Mouse (Mus musculus) intestine, postnatal 0 days (tissue): Measurements from ENCODE around the gene Rpn2. TPM values are rescaled to one million over a fixed set of nuclear protein-coding genes. Genes with fewer than 3 reads are reported as not detected.

Experiments used
- ATAC-seq: fragments of 200-750 bp; cut with Nextera tagmentation; 2 replicates; pipeline ENCODE4 v1.8.0; 2017; ENCODE audit warnings: mild to moderate bottlenecking, moderate TSS enrichment, moderate library complexity
- H3K27ac ChIP-seq: fragments of 300-500 bp; sonication (generic); 2 replicates; pipeline ENCODE4 v1.5.1; 2014; ENCODE audit warnings: mild to moderate bottlenecking, low read depth, low read length, moderate library complexity
- H3K27me3 ChIP-seq: fragments of 300-500 bp; sonication (generic); replicated peaks from 2 replicates; pipeline ENCODE4 v1.6.1; 2014; ENCODE audit warnings: low read length, mixed read lengths; ENCODE audit not compliant: control insufficient read depth, insufficient read depth
- H3K36me3 ChIP-seq: fragments of 300-500 bp; sonication (generic); 2 replicates; pipeline ENCODE4 v1.6.1; 2014; ENCODE audit warnings: mild to moderate bottlenecking, moderate library complexity; ENCODE audit not compliant: control insufficient read depth, insufficient read depth
- H3K4me1 ChIP-seq: fragments of 300-500 bp; sonication (generic); replicated peaks from 2 replicates; pipeline ENCODE4 v1.6.1; 2014; ENCODE audit warnings: antibody characterized with exemption, low read length, mixed read lengths; ENCODE audit not compliant: control insufficient read depth, insufficient read depth
- H3K4me2 ChIP-seq: fragments of 300-500 bp; sonication (generic); replicated peaks from 2 replicates; pipeline ENCODE4 v1.6.1; 2014; ENCODE audit warnings: low read depth, mild to moderate bottlenecking, moderate library complexity
- H3K4me3 ChIP-seq: fragments of 300-500 bp; sonication (generic); 2 replicates; pipeline ENCODE4 v1.5.1; 2014; ENCODE audit warnings: low read depth, low read length
- H3K9ac ChIP-seq: fragments of 300-500 bp; sonication (generic); 2 replicates; pipeline ENCODE4 v1.6.1; 2014; ENCODE audit warnings: mild to moderate bottlenecking, low read depth, low read length
- H3K9me3 ChIP-seq: fragments of 300-500 bp; sonication (generic); 2 replicates; pipeline ENCODE4 v1.6.1; 2016; ENCODE audit warnings: mixed run types; ENCODE audit not compliant: control insufficient read depth
- CTCF ChIP-seq: sonication (generic); IDR thresholded peaks from 2 replicates; pipeline ENCODE4 v1.5.1; 2016; ENCODE audit warnings: low read depth, mild to moderate bottlenecking, control low read depth, antibody characterized with exemption, moderate library complexity
- WGBS: fragments of 180-500 bp; shearing (Covaris S2); extraction: QIAGEN DNeasy Blood & Tissue Kit; methylation state at CpG from one replicate; pipeline ENCODE4 v1.1.7; 2014; 5-methylcytosine and 5-hydroxymethylcytosine counted together
- polyA plus RNA-seq: library from polyadenylated mRNA; unstranded; fragments of >200 nt; fragmentation: Nextera tagmentation; extraction: Ambion mirVana; gene quantifications from 2 replicates; pipeline ENCODE4 v1.2.1, GENCODE M21; 2015

The Rpn2 gene
- polyA plus RNA-seq, 1 experiment from 2014 or later, result 153 TPM

- H3K9me3 ChIP-seq, result no peaks in the 10 kb centered on the region
- H3K27me3 ChIP-seq, result no peaks in the 10 kb centered on the region
- no peaks in the 10 kb centered on the region for H3K4me1 ChIP-seq
- H3K27ac ChIP-seq, result no peak overlapping the region
- no peak overlapping the region for H3K9ac ChIP-seq
- no peak overlapping the region for H3K4me3 ChIP-seq
- no peak for TF ChIP-seq CTCF
- H3K36me3 ChIP-seq, result peaks cover 75% of the 10 kb centered on the region
- no peak for ATAC-seq
- no peak overlapping the region for H3K4me2 ChIP-seq
- WGBS, result 79% methylated on average over 5 of the region's 5 CpGs
Observed at GRCm38 (mm10) chr2:157322029-157322766, 43.4 kb downstream of the Rpn2 start.

- ATAC-seq, result no peak
- no peak overlapping the region for H3K9ac ChIP-seq
- H3K9me3 ChIP-seq, result no peaks in the 10 kb centered on the region
- H3K4me1 ChIP-seq, result no peaks in the 10 kb centered on the region
- H3K27me3 ChIP-seq, result no peaks in the 10 kb centered on the region
- H3K27ac ChIP-seq, result no peak overlapping the region
- no peak for TF ChIP-seq CTCF
- 68% methylated on average over 2 of the region's 2 CpGs for WGBS
- no peak overlapping the region for H3K4me2 ChIP-seq
- H3K4me3 ChIP-seq, result no peak overlapping the region
- H3K36me3 ChIP-seq, result peaks cover 73% of the 10 kb centered on the region
Observed at GRCm38 (mm10) chr2:157325238-157325637, 46.4 kb downstream of the Rpn2 start.

- Histone ChIP-seq H3K27ac (no peak overlapping the region), H3K4me1 (no peaks in the 10 kb centered on the region), H3K9ac (no peak overlapping the region), H3K4me3 (no peak overlapping the region), H3K27me3 (no peaks in the 10 kb centered on the region), H3K4me2 (no peak overlapping the region), H3K36me3 (peaks cover 46% of the 10 kb centered on the region), H3K9me3 (no peaks in the 10 kb centered on the region)
- TF ChIP-seq CTCF, result no peak
- 58% methylated on average over 5 of the region's 5 CpGs for WGBS
- ATAC-seq, result no peak
Observed at GRCm38 (mm10) chr2:157328106-157328505, 49.3 kb downstream of the Rpn2 start.

- Histone ChIP-seq H3K27me3 (no peaks in the 10 kb centered on the region), H3K27ac (no peak overlapping the region), H3K9ac (no peak overlapping the region), H3K9me3 (no peaks in the 10 kb centered on the region), H3K4me1 (no peaks in the 10 kb centered on the region), H3K4me3 (no peak overlapping the region), H3K4me2 (no peak overlapping the region), H3K36me3 (peaks cover 42% of the 10 kb centered on the region)
- WGBS, result 61% methylated on average over 11 of the region's 11 CpGs
- ATAC-seq, result no peak
- no peak for TF ChIP-seq CTCF
Observed at GRCm38 (mm10) chr2:157328570-157328969, 49.8 kb downstream of the Rpn2 start.

- no peak overlapping the region for H3K4me2 ChIP-seq
- WGBS, result 85% methylated on average over 5 of the region's 5 CpGs
Observed at GRCm38 (mm10) chr2:157332059-157332458, 53.2 kb downstream of the Rpn2 start.

GRCm38 (mm10) chr2:157338663-157339062, 59.8 kb downstream of the Rpn2 start:
- no peaks in the 10 kb centered on the region for H3K36me3 ChIP-seq
- no peaks in the 10 kb centered on the region for H3K4me1 ChIP-seq
- 37% methylated on average over 5 of the region's 5 CpGs for WGBS
- no peak overlapping the region for H3K4me2 ChIP-seq
- ATAC-seq, result 0 out of 2 replicates have a peak, but pooled peaks have one; percentile 35
- H3K4me3 ChIP-seq, result no peak overlapping the region
- H3K27me3 ChIP-seq, result no peaks in the 10 kb centered on the region
- no peak overlapping the region for H3K9ac ChIP-seq
- peak; percentile 87 for TF ChIP-seq CTCF
- no peaks in the 10 kb centered on the region for H3K9me3 ChIP-seq
- H3K27ac ChIP-seq, result no peak overlapping the region

More at GRCm38 (mm10) chr2:157332059-157332458, 53.2 kb downstream of the Rpn2 start:
- no peaks in the 10 kb centered on the region for H3K9me3 ChIP-seq
- no peak for TF ChIP-seq CTCF
- no peak overlapping the region for H3K4me3 ChIP-seq
- no peak for ATAC-seq
- H3K27me3 ChIP-seq, result no peaks in the 10 kb centered on the region
- peaks cover 9% of the 10 kb centered on the region; the same call in 1 of the 2 replicates for H3K36me3 ChIP-seq
- H3K9ac ChIP-seq, result no peak overlapping the region
- H3K27ac ChIP-seq, result no peak overlapping the region
- H3K4me1 ChIP-seq, result no peaks in the 10 kb centered on the region
